ENCODE assay signal across 29 mouse cellular contexts in genomic region chr4:82585056-82585455, GRCm38 (mm10).
DNase-seq lines count a peak whose midpoint lies in the region; ATAC-seq and TF ChIP-seq lines count a peak whose summit lies in the region.
"Had no signal": no experiment of that assay in that cellular context is flagged by ENCODE, and none has a peak within 500 bp of the region (broad histone marks: within the 10 kb centered on the region; RNA-seq: fewer than 3 reads in every experiment).

No protein-coding gene starts in this region.

- H3K9ac ChIP-seq in forebrain, embryonic 11.5 days (ENCODE audit: low read length), result no peak overlapping the region
- no peak overlapping the region for H3K9ac ChIP-seq in forebrain, embryonic 12.5 days
- no peak overlapping the region for H3K9ac ChIP-seq in hindbrain, postnatal 0 days (replicated peaks; ENCODE audit: low read length)
- H3K9ac ChIP-seq in hindbrain, embryonic 12.5 days, result no peak overlapping the region
- H3K9ac ChIP-seq in kidney, embryonic 14.5 days (ENCODE audit: low read depth, low read length), result no peak overlapping the region
- H3K9ac ChIP-seq: heart, embryonic 12.5 days; intestine, embryonic 15.5 days; limb, embryonic 15.5 days; liver, embryonic 13.5 days; midbrain, embryonic 15.5 days; stomach, embryonic 15.5 days had no signal

- no peaks in the 10 kb centered on the region for H3K36me3 ChIP-seq in forebrain, embryonic 11.5 days (ENCODE audit: control insufficient read depth, insufficient read depth, low read length)
- H3K36me3 ChIP-seq in forebrain, embryonic 12.5 days (replicated peaks), result no peaks in the 10 kb centered on the region
- H3K36me3 ChIP-seq in hindbrain, postnatal 0 days (ENCODE audit: insufficient read depth, low read length), result no peaks in the 10 kb centered on the region
- H3K36me3 ChIP-seq in hindbrain, embryonic 12.5 days, result no peaks in the 10 kb centered on the region
- no peaks in the 10 kb centered on the region for H3K36me3 ChIP-seq in kidney, embryonic 14.5 days (ENCODE audit: control insufficient read depth, insufficient read depth, low read length)
- H3K36me3 ChIP-seq: G1E; heart, embryonic 12.5 days; intestine, embryonic 15.5 days; limb, embryonic 10.5 days; limb, embryonic 15.5 days; liver, embryonic 13.5 days; midbrain, embryonic 15.5 days; stomach, embryonic 15.5 days had no signal

- no peak for TF ChIP-seq POLR2A in cerebellum, adult 2 months (IDR thresholded peaks at IDR 0.05; ENCODE audit: borderline replicate concordance, insufficient read depth, low read length)

- no peak overlapping the region for H3K4me2 ChIP-seq in forebrain, embryonic 11.5 days (ENCODE audit: low read depth, low read length, severe bottlenecking)
- no peak overlapping the region for H3K4me2 ChIP-seq in forebrain, embryonic 12.5 days
- peak overlapping the region; percentile 31; the same call in 1 of the 2 replicates for H3K4me2 ChIP-seq in hindbrain, postnatal 0 days (ENCODE audit: low read depth, low read length)
- no peak overlapping the region for H3K4me2 ChIP-seq in hindbrain, embryonic 12.5 days (replicated peaks)
- no peak overlapping the region for H3K4me2 ChIP-seq in kidney, embryonic 14.5 days (replicated peaks; ENCODE audit: low read depth, low read length)
- H3K4me2 ChIP-seq: intestine, embryonic 15.5 days; limb, embryonic 15.5 days; liver, embryonic 13.5 days; midbrain, embryonic 15.5 days; stomach, embryonic 15.5 days had no signal

- H3K27me3 ChIP-seq in cerebellum, adult 2 months (ENCODE audit: control insufficient read depth, insufficient read depth, low read length), result no peaks in the 10 kb centered on the region
- H3K27me3 ChIP-seq in forebrain, embryonic 11.5 days (ENCODE audit: control insufficient read depth, insufficient read depth, low read length), result no peaks in the 10 kb centered on the region
- no peaks in the 10 kb centered on the region for H3K27me3 ChIP-seq in forebrain, embryonic 12.5 days
- H3K27me3 ChIP-seq in hindbrain, postnatal 0 days (ENCODE audit: insufficient read depth, low read length), result no peaks in the 10 kb centered on the region
- H3K27me3 ChIP-seq in hindbrain, embryonic 12.5 days, result no peaks in the 10 kb centered on the region
- H3K27me3 ChIP-seq in kidney, embryonic 14.5 days (ENCODE audit: control insufficient read depth, insufficient read depth, low read length), result no peaks in the 10 kb centered on the region
- H3K27me3 ChIP-seq: heart, embryonic 12.5 days; intestine, embryonic 15.5 days; limb, embryonic 15.5 days; liver, embryonic 13.5 days; megakaryocyte, embryonic 14.5 days; midbrain, embryonic 15.5 days; Patski; stomach, embryonic 15.5 days had no signal

- DNase-seq in cerebellum, adult 2 months, result peak; percentile 42 to 47
- no peak for DNase-seq in cerebellum, adult 11 months
- peak; percentile 53 for DNase-seq in forebrain, embryonic 11.5 days (ENCODE audit: low spot score)
- no peak for DNase-seq in hindbrain, postnatal 0 days (ENCODE audit: low spot score)
- DNase-seq in cerebellum, postnatal 25 days, result peak; percentile 52 to 55
- DNase-seq: adrenal gland, postnatal 10 days; gastrocnemius, postnatal 25 days; kidney, adult 2 months; kidney, postnatal 4 days; lung, adult 18-20 months; lung, postnatal 4 days; right cerebral cortex, postnatal 25 days; thymus, postnatal 25 days had no signal

- H3K4me1 ChIP-seq in cerebellum, adult 2 months (ENCODE audit: control insufficient read depth, insufficient read depth, low read length), result no peaks in the 10 kb centered on the region; the same call in 1 of the 2 replicates
- no peaks in the 10 kb centered on the region for H3K4me1 ChIP-seq in forebrain, embryonic 11.5 days (replicated peaks; ENCODE audit: control insufficient read depth, insufficient read depth, low read length)
- H3K4me1 ChIP-seq in forebrain, embryonic 12.5 days, result peaks cover 20% of the 10 kb centered on the region
- H3K4me1 ChIP-seq in hindbrain, postnatal 0 days (ENCODE audit: insufficient read depth, low read length), result peaks cover 4% of the 10 kb centered on the region
- peaks cover 12% of the 10 kb centered on the region for H3K4me1 ChIP-seq in hindbrain, embryonic 12.5 days
- no peaks in the 10 kb centered on the region for H3K4me1 ChIP-seq in kidney, embryonic 14.5 days (ENCODE audit: control insufficient read depth, insufficient read depth, low read length)
- H3K4me1 ChIP-seq: liver, embryonic 13.5 days; megakaryocyte, embryonic 14.5 days had no signal

- H3K27ac ChIP-seq in cerebellum, adult 2 months (ENCODE audit: insufficient read depth, low read length), result peak overlapping the region; percentile 78
- no peak overlapping the region for H3K27ac ChIP-seq in forebrain, embryonic 11.5 days (ENCODE audit: low read depth, low read length)
- no peak overlapping the region for H3K27ac ChIP-seq in forebrain, embryonic 12.5 days
- H3K27ac ChIP-seq in hindbrain, postnatal 0 days, result no peak overlapping the region; the same call in 1 of the 2 replicates
- no peak overlapping the region for H3K27ac ChIP-seq in hindbrain, embryonic 12.5 days
- no peak overlapping the region for H3K27ac ChIP-seq in kidney, embryonic 14.5 days (ENCODE audit: low read depth, low read length)
- H3K27ac ChIP-seq: intestine, embryonic 15.5 days; kidney, postnatal 0 days; limb, embryonic 10.5 days; limb, embryonic 15.5 days; liver, embryonic 13.5 days; midbrain, embryonic 15.5 days; stomach, embryonic 15.5 days had no signal

- H3K9me3 ChIP-seq in forebrain, embryonic 11.5 days (ENCODE audit: control insufficient read depth, low read length), result no peaks in the 10 kb centered on the region
- H3K9me3 ChIP-seq in forebrain, embryonic 12.5 days, result no peaks in the 10 kb centered on the region
- no peaks in the 10 kb centered on the region for H3K9me3 ChIP-seq in hindbrain, postnatal 0 days (ENCODE audit: low read length)
- H3K9me3 ChIP-seq in hindbrain, embryonic 12.5 days (replicated peaks), result no peaks in the 10 kb centered on the region
- H3K9me3 ChIP-seq in kidney, embryonic 14.5 days (ENCODE audit: control insufficient read depth, low read length), result no peaks in the 10 kb centered on the region
- H3K9me3 ChIP-seq: heart, embryonic 12.5 days; intestine, embryonic 15.5 days; limb, embryonic 10.5 days; limb, embryonic 15.5 days; liver, embryonic 13.5 days; megakaryocyte, embryonic 14.5 days; midbrain, embryonic 15.5 days; stomach, embryonic 15.5 days had no signal

- no peak for TF ChIP-seq CTCF in cerebellum, adult 2 months (IDR thresholded peaks at IDR 0.05; ENCODE audit: borderline replicate concordance, insufficient read depth, low read depth, low read length)
- no peak for TF ChIP-seq CTCF in hindbrain, postnatal 0 days (IDR thresholded peaks at IDR 0.05; ENCODE audit: low read depth)

- WGBS in cerebellum, adult 2 months, result 28% methylated on average over 5 of the region's 5 CpGs
- 45% methylated on average over 5 of the region's 5 CpGs for WGBS in forebrain, embryonic 11.5 days
- WGBS in forebrain, embryonic 12.5 days, result 32% methylated on average over 5 of the region's 5 CpGs
- WGBS in hindbrain, postnatal 0 days, result 49% methylated on average over 5 of the region's 5 CpGs
- 61% methylated on average over 5 of the region's 5 CpGs for WGBS in hindbrain, embryonic 12.5 days
- 97% methylated on average over 5 of the region's 5 CpGs for WGBS in kidney, embryonic 14.5 days

- ATAC-seq in forebrain, embryonic 11.5 days (replicated peaks; ENCODE audit: low FRiP score), result no peak
- no peak for ATAC-seq in forebrain, embryonic 12.5 days (ENCODE audit: low FRiP score)
- no peak for ATAC-seq in hindbrain, postnatal 0 days
- no peak for ATAC-seq in hindbrain, embryonic 12.5 days (ENCODE audit: low FRiP score)
- ATAC-seq in kidney, embryonic 14.5 days (ENCODE audit: low FRiP score, low TSS enrichment), result no peak
- ATAC-seq: intestine, embryonic 15.5 days; lung, postnatal 0 days; Patski had no signal

- H3K4me3 ChIP-seq in cerebellum, adult 2 months (replicated peaks; ENCODE audit: insufficient read depth, low read depth, low read length), result peak overlapping the region; percentile 19
- no peak overlapping the region for H3K4me3 ChIP-seq in forebrain, embryonic 11.5 days (ENCODE audit: low read depth, low read length)
- H3K4me3 ChIP-seq in forebrain, embryonic 12.5 days (replicated peaks), result no peak overlapping the region
- H3K4me3 ChIP-seq in hindbrain, postnatal 0 days (ENCODE audit: low read length), result no peak overlapping the region
- no peak overlapping the region for H3K4me3 ChIP-seq in hindbrain, embryonic 12.5 days
- H3K4me3 ChIP-seq in kidney, embryonic 14.5 days (ENCODE audit: low read length), result no peak overlapping the region
- H3K4me3 ChIP-seq: erythroblast, embryonic 14.5 days; heart, embryonic 12.5 days; intestine, embryonic 15.5 days; limb, embryonic 10.5 days; limb, embryonic 15.5 days; liver, embryonic 13.5 days; megakaryocyte, embryonic 14.5 days; midbrain, embryonic 15.5 days; stomach, embryonic 15.5 days had no signal

Comparison
In these comparisons a context has a peak if more than half of its experiments do, and no peak if none do; other contexts are left out.
1. DNase-seq: peak in cerebellum, adult 2 months (2 of 2), forebrain, embryonic 11.5 days (single experiment) and cerebellum, postnatal 25 days (2 of 2); none in cerebellum, adult 11 months (single experiment) and hindbrain, postnatal 0 days (single experiment).